Mouse (Mus musculus): ENCODE data around the gene Dhrs3.

The Dhrs3 gene

DNA sequence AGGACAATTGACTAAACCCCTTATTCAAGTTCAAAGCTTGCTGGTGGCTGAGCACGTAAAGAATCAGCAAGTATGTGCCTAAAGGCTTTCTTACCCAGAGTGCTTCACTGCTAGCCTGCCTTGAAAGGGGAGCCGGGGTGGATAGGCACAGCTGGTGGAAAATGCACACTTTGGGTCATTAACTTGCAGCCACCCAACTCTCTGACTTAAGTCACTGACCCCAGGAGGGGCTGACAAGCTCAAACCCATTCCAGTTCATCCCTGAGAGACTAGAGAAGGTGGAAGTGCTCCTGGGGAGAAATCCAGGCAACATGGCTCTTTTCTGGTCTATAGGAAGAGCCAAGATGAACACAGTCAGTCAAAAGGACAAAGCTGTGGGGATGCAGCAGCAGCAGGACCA is 82.9 kb downstream of the Dhrs3 start:
- DNase-seq = no peak

DNA sequence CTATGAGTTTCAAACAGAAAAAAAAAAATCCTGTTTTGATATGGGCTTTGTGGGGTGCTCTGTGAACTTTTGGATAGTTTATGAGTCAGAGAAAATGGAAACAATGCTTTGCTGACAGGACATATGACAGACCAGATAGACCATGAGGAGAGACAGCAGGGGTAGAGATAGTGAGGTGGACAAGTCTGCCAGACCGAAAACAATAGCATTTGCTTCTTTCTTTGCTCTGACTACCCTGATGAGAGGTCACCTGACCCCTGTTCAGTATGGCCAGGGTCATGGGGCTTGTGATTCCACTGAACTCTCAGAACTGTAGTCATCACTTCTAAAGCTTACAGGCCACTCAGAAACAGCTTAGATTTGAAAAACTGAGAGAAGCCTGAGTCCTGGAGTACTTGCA is 84.4 kb downstream of the Dhrs3 start:
- DNase-seq = no peak

Data from kidney, adult 11 months (tissue).